Mouse (Mus musculus): ENCODE measurements at regions not wholly inside any gene's neighbourhood (a gene's known extent, or its start where the extent isn't known, plus 50 kb on each side); places are given as distances from the start of the nearest gene placed in this dataset.

DNA sequence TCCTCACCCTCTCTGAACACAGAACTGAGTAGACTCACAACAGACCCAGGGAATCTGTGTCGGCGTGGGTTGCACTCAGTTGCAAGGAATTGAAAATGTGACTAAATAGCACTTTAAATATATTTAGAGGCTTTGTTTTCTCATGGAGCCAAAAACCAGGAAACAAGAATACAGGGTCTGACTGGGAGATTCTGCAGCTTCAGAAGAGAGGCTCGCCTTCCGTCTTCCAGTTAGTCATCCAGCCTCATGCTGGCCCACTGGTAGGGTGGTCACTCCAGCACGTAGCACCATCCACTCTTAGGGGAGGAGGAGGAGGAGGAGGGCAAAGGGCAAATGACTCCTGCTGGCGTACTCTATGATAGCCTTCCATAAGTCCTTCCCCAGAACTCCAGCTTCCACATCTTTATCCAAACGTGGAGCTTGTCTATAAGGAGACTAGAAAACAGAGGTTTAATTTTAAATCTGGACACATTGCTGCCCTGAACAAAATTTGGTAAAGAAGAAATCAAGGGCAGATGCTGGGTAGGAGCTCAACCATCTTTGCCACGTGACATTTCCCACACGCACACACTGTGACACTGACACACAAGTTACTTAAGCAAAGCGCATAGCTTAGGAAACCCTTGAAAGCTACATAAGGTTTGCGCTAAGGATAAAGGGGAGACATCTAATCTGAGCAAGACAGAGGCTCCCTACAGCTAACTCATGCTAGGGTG is 60.8 kb downstream of the Mis18a start:
- Histone ChIP-seq H3K9ac (no peak overlapping the region), H3K36me3 (replicated peaks) (no peaks in the 10 kb centered on the region), H3K4me3 (no peak overlapping the region), H3K27me3 (replicated peaks) (no peaks in the 10 kb centered on the region), H3K9me3 (no peaks in the 10 kb centered on the region), H3K4me2 (no peak overlapping the region), H3K4me1 (no peaks in the 10 kb centered on the region), H3K27ac (no peak overlapping the region)
- ATAC-seq (replicated peaks): no peak
- WGBS: 88% methylated on average over 11 of the region's 11 CpGs

DNA sequence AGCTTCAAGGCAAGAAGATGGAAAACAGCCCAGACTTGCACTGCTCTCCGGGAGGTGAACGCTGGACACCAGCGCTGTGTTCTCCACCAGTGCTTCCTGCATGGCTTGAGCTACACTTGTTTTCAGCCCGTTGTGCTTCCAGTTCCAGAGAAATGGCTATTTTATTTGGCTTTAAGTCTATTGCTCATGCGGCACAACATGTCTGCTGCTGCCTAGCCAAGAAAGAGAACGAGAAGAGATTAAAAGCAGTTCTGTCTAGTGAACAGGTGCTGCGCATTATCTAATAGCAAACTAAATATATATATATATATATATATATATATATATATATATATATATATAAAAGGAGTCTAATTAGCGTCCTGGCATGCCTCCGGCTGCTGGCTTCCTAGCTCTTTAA is 63.1 kb downstream of the Mis18a start:
- no peak overlapping the region for H3K4me2 ChIP-seq
- H3K36me3 ChIP-seq (replicated peaks): no peaks in the 10 kb centered on the region
- no peaks in the 10 kb centered on the region for H3K4me1 ChIP-seq
- H3K27me3 ChIP-seq (replicated peaks): no peaks in the 10 kb centered on the region
- WGBS: 74% methylated on average over 9 of the region's 9 CpGs
- H3K27ac ChIP-seq: no peak overlapping the region
- H3K9me3 ChIP-seq: no peaks in the 10 kb centered on the region
- ATAC-seq (replicated peaks): no peak
- no peak overlapping the region for H3K9ac ChIP-seq
- H3K4me3 ChIP-seq: no peak overlapping the region

DNA sequence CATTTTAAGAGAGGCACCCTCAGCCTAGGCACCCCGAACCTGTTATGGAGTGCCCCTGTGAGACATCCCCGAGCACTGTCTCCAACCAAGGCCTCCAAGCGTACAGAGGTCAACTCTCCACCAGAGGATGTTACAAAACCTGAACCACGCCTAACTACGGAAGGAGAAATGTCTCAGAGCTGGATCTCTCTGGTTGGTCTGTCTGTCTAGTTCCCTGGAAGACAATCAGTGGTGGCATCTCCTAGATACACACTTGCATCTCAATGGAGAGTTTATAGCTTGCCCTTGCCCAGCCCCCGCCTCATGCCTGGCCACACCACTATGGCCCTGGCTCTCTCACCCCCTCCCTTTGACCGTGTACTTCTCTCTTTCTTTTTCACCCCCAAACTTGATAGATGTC is 69.2 kb downstream of the Mis18a start:
- Histone ChIP-seq H3K36me3 (replicated peaks) (no peaks in the 10 kb centered on the region), H3K27ac (no peak overlapping the region), H3K4me2 (no peak overlapping the region), H3K4me1 (peaks cover 7% of the 10 kb centered on the region), H3K4me3 (no peak overlapping the region), H3K27me3 (replicated peaks) (no peaks in the 10 kb centered on the region), H3K9me3 (no peaks in the 10 kb centered on the region), H3K9ac (no peak overlapping the region)
- 91% methylated on average over 7 of the region's 7 CpGs for WGBS
- ATAC-seq (replicated peaks): no peak

DNA sequence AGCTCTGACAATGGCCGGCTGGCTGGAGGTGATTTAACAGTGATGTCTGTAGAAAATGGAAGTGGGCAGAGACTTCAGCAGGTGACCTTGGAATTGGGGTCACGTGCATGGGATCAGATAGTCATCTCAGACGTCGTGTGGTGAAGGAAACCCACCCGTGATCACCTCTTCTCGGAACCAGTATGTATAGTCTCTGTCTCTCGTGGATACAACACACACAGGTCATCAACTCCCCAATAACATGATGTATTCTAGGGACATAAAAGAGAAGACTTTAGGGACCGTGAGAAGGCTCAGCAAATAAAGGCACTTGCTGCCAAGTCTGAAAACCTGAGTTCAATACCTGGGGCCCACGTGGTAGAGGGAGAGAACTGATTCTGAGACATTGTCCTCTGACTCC is 70.2 kb downstream of the Mis18a start:
- Histone ChIP-seq H3K4me3 (no peak overlapping the region), H3K9ac (no peak overlapping the region), H3K27ac (no peak overlapping the region), H3K4me1 (peaks cover 7% of the 10 kb centered on the region), H3K27me3 (replicated peaks) (no peaks in the 10 kb centered on the region), H3K36me3 (replicated peaks) (no peaks in the 10 kb centered on the region), H3K4me2 (no peak overlapping the region), H3K9me3 (no peaks in the 10 kb centered on the region)
- ATAC-seq (replicated peaks): peak; percentile 48; the same call in 1 of the 2 replicates
- WGBS: 44% methylated on average over 9 of the region's 9 CpGs

DNA sequence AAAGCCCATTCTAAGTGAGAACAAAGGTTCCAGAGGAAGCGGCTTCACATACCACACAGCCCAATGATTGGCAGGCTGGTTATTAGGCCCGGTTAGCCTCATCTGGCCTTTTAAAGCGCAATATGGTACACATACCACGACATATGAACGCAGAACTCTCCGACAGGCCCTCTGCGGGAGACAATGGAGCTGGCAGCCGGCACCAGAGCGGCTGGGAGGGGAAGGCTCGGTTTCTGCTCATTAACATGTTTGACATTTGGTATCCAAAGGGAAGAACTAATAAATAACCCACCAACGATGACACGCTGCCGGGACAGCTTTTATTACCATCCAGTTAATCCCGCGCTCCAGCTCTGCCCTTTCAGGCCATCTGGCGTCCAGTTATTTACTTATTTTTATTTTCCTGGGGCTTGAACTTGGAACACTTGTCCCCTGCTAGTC is 70.6 kb downstream of the Mis18a start:
- no peak overlapping the region for H3K9ac ChIP-seq
- H3K4me1 ChIP-seq: peaks cover 7% of the 10 kb centered on the region
- H3K36me3 ChIP-seq (replicated peaks): no peaks in the 10 kb centered on the region
- no peak overlapping the region for H3K4me3 ChIP-seq
- no peaks in the 10 kb centered on the region for H3K27me3 ChIP-seq (replicated peaks)
- 10% methylated on average over 16 of the region's 16 CpGs for WGBS
- peak; percentile 80 for ATAC-seq (replicated peaks)
- no peaks in the 10 kb centered on the region for H3K9me3 ChIP-seq
- no peak overlapping the region for H3K4me2 ChIP-seq
- peak overlapping the region; percentile 52 for H3K27ac ChIP-seq

DNA sequence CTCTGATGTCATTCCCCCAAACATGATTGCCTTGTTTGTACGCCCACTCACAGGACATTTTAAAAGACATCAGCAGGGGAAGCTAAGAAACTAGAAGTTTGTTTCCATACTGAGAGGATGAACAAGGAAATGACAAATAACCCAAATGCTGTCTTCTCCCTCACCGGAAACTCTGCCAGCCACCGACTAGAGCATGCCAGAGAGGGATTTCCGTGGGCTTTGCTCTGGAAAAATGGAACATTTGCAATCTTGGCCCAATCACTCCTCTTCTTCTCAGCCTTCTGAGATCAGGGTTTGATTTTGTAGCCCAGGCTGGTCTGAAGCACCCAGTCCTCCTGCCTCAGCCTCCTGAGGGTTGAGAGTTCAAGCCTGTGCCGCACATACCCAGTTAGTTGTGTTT is 72.4 kb downstream of the Mis18a start:
- no peak for ATAC-seq (replicated peaks)
- H3K27me3 ChIP-seq (replicated peaks): no peaks in the 10 kb centered on the region
- no peaks in the 10 kb centered on the region for H3K9me3 ChIP-seq
- 94% methylated on average over 5 of the region's 5 CpGs for WGBS
- H3K4me3 ChIP-seq: no peak overlapping the region
- H3K36me3 ChIP-seq (replicated peaks): no peaks in the 10 kb centered on the region
- no peak overlapping the region for H3K4me2 ChIP-seq
- H3K9ac ChIP-seq: no peak overlapping the region
- H3K27ac ChIP-seq: no peak overlapping the region
- peaks cover 7% of the 10 kb centered on the region for H3K4me1 ChIP-seq

DNA sequence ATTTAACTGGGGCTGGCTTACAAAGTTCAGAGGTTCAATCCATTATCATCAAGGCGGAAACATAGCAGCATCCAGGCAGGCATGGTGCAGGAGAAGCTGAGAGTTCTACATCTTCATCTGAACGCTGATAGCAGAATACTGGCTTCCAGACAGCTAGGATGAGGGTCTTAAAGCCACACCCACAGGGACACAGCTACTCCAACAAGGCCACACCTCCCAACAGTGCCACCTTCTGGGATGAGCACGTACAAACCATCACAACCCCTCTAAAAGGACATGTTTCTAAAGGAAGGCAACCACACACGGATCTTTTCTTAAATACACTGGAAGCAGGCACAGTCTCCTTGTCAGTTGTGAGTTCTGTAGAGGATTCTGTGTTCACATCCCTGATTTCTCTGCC is 74.4 kb downstream of the Mis18a start:
- H3K27ac ChIP-seq: no peak overlapping the region
- no peak overlapping the region for H3K4me3 ChIP-seq
- no peaks in the 10 kb centered on the region for H3K36me3 ChIP-seq (replicated peaks)
- no peak overlapping the region for H3K9ac ChIP-seq
- 70% methylated on average over 4 of the region's 4 CpGs for WGBS
- peaks cover 7% of the 10 kb centered on the region for H3K4me1 ChIP-seq
- H3K27me3 ChIP-seq (replicated peaks): no peaks in the 10 kb centered on the region
- H3K9me3 ChIP-seq: no peaks in the 10 kb centered on the region
- H3K4me2 ChIP-seq: no peak overlapping the region
- ATAC-seq (replicated peaks): no peak

DNA sequence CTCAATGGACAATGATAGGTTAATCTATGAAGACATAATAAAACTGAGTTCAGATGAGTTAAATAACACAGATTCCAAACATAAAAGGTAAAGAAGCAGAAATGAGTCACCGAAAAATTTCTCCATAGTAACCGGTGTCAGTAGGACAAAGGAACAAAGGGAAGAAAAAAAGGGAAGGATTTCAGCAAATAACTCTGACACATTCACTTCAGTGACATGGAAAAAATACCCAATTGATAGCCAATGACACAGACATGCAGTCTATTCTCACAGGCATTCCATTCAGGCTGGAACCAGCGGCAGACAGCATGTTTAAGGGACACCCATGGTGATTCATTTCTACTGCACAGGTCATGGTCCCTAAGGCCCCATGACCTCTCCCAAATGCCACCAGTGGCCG is 79.0 kb downstream of the Mis18a start:
- no peak overlapping the region for H3K27ac ChIP-seq
- ATAC-seq (replicated peaks): no peak
- 40% methylated on average over 4 of the region's 4 CpGs for WGBS

DNA sequence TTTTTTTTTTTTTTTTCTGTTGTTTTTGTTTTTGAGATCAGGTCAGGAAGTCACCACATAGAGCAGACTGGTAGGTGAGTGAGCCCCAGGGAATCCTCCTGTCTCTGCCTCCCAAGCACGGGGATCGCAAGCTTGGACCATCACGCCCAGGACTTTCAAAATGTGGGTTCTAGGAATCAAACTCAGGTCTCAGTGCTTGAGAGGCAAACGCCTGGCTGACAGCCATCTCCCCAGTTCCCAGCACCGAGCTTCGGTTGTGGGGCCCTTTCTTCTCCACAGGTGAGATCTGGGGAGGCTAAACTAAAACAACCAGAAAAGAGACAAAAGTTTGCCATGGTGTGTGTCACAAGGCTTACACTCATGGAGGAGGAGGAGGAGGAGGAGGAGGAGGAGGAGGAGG is 84.5 kb downstream of the Mis18a start:
- H3K36me3 ChIP-seq (replicated peaks): no peaks in the 10 kb centered on the region
- H3K27me3 ChIP-seq (replicated peaks): no peaks in the 10 kb centered on the region
- H3K4me3 ChIP-seq: no peak overlapping the region
- ATAC-seq (replicated peaks): no peak
- no peak overlapping the region for H3K4me2 ChIP-seq
- WGBS: 90% methylated on average over 6 of the region's 6 CpGs
- no peaks in the 10 kb centered on the region for H3K4me1 ChIP-seq
- H3K9ac ChIP-seq: no peak overlapping the region
- H3K27ac ChIP-seq: no peak overlapping the region
- H3K9me3 ChIP-seq: no peaks in the 10 kb centered on the region

More for the DNA sequence above, 79.0 kb downstream of the Mis18a start:
- no peak overlapping the region for H3K4me2 ChIP-seq
- H3K4me3 ChIP-seq: no peak overlapping the region
- H3K9me3 ChIP-seq: no peaks in the 10 kb centered on the region
- no peaks in the 10 kb centered on the region for H3K27me3 ChIP-seq (replicated peaks)
- no peaks in the 10 kb centered on the region for H3K36me3 ChIP-seq (replicated peaks)
- H3K9ac ChIP-seq: no peak overlapping the region
- no peaks in the 10 kb centered on the region for H3K4me1 ChIP-seq

DNA sequence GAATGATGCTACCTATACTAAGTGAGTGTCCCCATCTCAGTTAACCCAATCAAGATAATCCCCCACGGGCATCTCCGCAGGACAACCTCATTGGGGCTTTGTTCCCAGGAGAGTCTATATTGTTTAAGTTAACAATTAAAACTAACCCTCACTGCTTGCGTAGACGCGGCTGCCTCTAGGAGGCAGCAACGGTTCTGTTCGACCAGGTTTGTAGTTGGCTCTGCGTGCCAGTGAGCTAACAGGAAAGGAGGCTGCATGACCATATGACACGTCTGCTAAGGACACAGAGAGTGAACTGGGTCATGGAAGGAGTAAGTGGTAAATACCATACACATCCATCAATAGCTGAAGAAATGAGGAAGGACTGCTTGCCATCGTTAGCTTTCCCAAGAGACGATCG is 92.0 kb downstream of the Mis18a start:
- no peak overlapping the region for H3K4me2 ChIP-seq
- no peaks in the 10 kb centered on the region for H3K4me1 ChIP-seq
- no peaks in the 10 kb centered on the region for H3K9me3 ChIP-seq
- no peaks in the 10 kb centered on the region for H3K27me3 ChIP-seq (replicated peaks)
- no peak overlapping the region for H3K4me3 ChIP-seq
- ATAC-seq (replicated peaks): no peak
- H3K27ac ChIP-seq: no peak overlapping the region
- 35% methylated on average over 12 of the region's 12 CpGs for WGBS
- no peak overlapping the region for H3K9ac ChIP-seq
- no peaks in the 10 kb centered on the region for H3K36me3 ChIP-seq (replicated peaks)

DNA sequence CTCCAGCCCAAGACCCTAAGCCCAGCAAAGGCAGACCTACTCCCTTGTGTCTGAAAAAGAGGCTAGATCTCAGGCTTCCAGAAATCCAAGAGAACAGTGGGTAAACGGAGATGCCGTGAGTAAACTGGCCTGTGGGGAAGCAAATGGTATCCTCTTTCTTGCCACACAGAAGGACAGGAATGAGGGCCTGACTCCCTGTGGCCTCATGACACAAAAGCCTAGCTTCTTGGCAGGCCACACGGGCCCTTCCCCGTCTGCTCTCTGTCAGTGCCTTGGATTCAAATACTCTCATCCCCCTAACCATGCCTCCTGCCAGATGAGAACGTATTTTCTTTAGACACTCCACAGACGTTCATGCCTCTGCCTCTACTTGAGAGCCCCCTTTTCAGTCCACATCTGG is 97.2 kb downstream of the Mis18a start:
- Histone ChIP-seq H3K36me3 (replicated peaks) (no peaks in the 10 kb centered on the region), H3K4me1 (peaks cover 14% of the 10 kb centered on the region; the same call in 1 of the 2 replicates), H3K9me3 (no peaks in the 10 kb centered on the region), H3K4me2 (no peak overlapping the region), H3K9ac (no peak overlapping the region), H3K27me3 (replicated peaks) (no peaks in the 10 kb centered on the region), H3K4me3 (no peak overlapping the region), H3K27ac (no peak overlapping the region)
- no peak; the same call in 1 of the 2 replicates for ATAC-seq (replicated peaks)
- WGBS: 27% methylated on average over 6 of the region's 6 CpGs

DNA sequence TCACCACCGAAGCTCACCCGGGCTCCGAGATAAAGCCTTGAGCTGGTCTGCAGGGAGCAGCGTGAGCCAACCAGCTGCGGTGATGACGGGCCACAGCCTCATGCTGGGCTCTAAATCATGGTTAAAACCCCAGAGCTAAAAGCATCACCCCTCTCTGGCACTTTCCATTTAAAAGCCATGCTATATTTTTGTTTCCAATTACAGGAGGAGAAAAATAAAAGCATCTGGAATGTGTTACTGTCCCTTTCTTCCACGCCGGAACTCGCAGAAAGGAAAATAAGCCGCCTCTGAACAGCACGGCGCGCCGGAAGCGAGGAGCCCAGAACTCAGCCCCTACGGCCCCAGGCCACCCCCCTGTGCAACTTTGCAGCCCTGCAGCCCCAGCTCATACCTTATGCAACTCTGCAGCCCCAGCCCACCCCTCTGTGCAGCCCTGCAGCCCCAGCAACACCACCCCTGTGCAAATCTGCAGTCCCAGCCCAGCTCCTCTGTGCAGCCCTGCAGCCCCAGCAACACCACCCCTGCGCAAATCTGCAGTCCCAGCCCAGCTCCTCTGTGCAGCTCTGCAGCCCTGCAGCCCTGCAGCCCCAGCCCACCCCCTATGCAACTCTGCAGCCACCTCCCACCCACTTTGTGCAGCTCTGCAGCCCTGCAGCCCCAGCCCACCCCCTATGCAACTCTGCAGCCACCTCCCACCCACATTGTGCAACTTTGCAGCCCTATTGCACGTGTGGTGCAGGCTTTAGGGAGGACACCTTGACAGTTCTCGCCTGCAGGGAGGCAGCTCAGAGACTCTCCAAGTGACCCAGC is 97.9 kb downstream of the Mis18a start:
- Histone ChIP-seq H3K36me3 (replicated peaks) (no peaks in the 10 kb centered on the region), H3K4me2 (no peak overlapping the region), H3K4me3 (no peak overlapping the region), H3K9me3 (no peaks in the 10 kb centered on the region), H3K27ac (peak overlapping the region; percentile 48; the same call in 1 of the 2 replicates), H3K9ac (no peak overlapping the region), H3K4me1 (peaks cover 14% of the 10 kb centered on the region; the same call in 1 of the 2 replicates), H3K27me3 (replicated peaks) (no peaks in the 10 kb centered on the region)
- ATAC-seq (replicated peaks): peak; percentile 73
- WGBS: 33% methylated on average over 19 of the region's 19 CpGs
